Mouse (Mus musculus) stomach, embryonic 16.5 days (tissue): ENCODE results near the gene Zfp771. TPM values are rescaled to one million over a fixed set of nuclear protein-coding genes. Genes with fewer than 3 reads are reported as not detected.
A peak's percentile ranks its signal among the peaks of the same experiment; 100 is the strongest.

Source experiments
- ATAC-seq: fragments of 200-750 bp; cut with Nextera tagmentation; 2 replicates; pipeline ENCODE4 v1.8.0; 2017; ENCODE audit warnings: moderate number of reproducible peaks, moderate TSS enrichment; ENCODE audit not compliant: insufficient read depth, low FRiP score
- H3K27ac ChIP-seq: fragments of 300-500 bp; sonication (generic); 2 replicates; pipeline ENCODE4 v1.5.1; 2014; ENCODE audit warnings: low read length
- H3K27me3 ChIP-seq: fragments of 300-500 bp; sonication (generic); 2 replicates; pipeline ENCODE4 v1.6.1; 2014; ENCODE audit warnings: low read length, control low read depth, mixed read lengths; ENCODE audit not compliant: control insufficient read depth, insufficient read depth
- H3K36me3 ChIP-seq: fragments of 300-500 bp; sonication (generic); 2 replicates; pipeline ENCODE4 v1.6.1; 2014; ENCODE audit warnings: low read length; ENCODE audit not compliant: control insufficient read depth, insufficient read depth
- H3K4me1 ChIP-seq: fragments of 300-500 bp; sonication (generic); 2 replicates; pipeline ENCODE4 v1.6.1; 2014; ENCODE audit warnings: low read length, control low read depth, mixed read lengths; ENCODE audit not compliant: control insufficient read depth, insufficient read depth
- H3K4me2 ChIP-seq: fragments of 300-500 bp; sonication (generic); 2 replicates; pipeline ENCODE4 v1.6.1; 2014; ENCODE audit warnings: low read depth, low read length, mixed read lengths
- H3K4me3 ChIP-seq: fragments of 300-500 bp; sonication (generic); replicated peaks from 2 replicates; pipeline ENCODE4 v1.5.1; 2014; ENCODE audit warnings: mild to moderate bottlenecking, low read length
- H3K9ac ChIP-seq: fragments of 300-500 bp; sonication (generic); 2 replicates; pipeline ENCODE4 v1.6.1; 2014; ENCODE audit warnings: low read length
- H3K9me3 ChIP-seq: fragments of 300-500 bp; sonication (generic); replicated peaks from 2 replicates; pipeline ENCODE4 v1.6.1; 2016; ENCODE audit warnings: low read length, control low read depth; ENCODE audit not compliant: control insufficient read depth
- whole genome bisulfite sequencing: fragments of 180-500 bp; shearing (Covaris S2); extraction: QIAGEN DNeasy Blood & Tissue Kit; methylation state at CpG from one replicate; pipeline ENCODE4 v1.1.7; 2014; 5-methylcytosine and 5-hydroxymethylcytosine counted together
- polyA plus RNA-seq: library from polyadenylated mRNA; unstranded; fragments of >200 nt; fragmentation: Nextera tagmentation; extraction: Ambion mirVana; gene quantifications from 2 replicates; pipeline ENCODE4 v1.2.1, GENCODE M21; 2015

The Zfp771 gene
- polyA plus RNA-seq, 1 experiment from 2014 or later = 37.8 TPM

GRCm38 (mm10) chr7:127225147-127225995 is 18.7 kb upstream of the Zfp771 start:
- no peak for ATAC-seq
- Histone ChIP-seq H3K9me3 (no peaks in the 10 kb centered on the region), H3K4me2 (no peak overlapping the region), H3K9ac (no peak overlapping the region), H3K27me3 (no peaks in the 10 kb centered on the region), H3K4me1 (peaks cover 4% of the 10 kb centered on the region; the same call in 1 of the 2 replicates), H3K4me3 (no peak overlapping the region), H3K36me3 (no peaks in the 10 kb centered on the region; the same call in 1 of the 2 replicates), H3K27ac (no peak overlapping the region)
- 81% methylated on average over 11 of the region's 11 CpGs for WGBS

DNA sequence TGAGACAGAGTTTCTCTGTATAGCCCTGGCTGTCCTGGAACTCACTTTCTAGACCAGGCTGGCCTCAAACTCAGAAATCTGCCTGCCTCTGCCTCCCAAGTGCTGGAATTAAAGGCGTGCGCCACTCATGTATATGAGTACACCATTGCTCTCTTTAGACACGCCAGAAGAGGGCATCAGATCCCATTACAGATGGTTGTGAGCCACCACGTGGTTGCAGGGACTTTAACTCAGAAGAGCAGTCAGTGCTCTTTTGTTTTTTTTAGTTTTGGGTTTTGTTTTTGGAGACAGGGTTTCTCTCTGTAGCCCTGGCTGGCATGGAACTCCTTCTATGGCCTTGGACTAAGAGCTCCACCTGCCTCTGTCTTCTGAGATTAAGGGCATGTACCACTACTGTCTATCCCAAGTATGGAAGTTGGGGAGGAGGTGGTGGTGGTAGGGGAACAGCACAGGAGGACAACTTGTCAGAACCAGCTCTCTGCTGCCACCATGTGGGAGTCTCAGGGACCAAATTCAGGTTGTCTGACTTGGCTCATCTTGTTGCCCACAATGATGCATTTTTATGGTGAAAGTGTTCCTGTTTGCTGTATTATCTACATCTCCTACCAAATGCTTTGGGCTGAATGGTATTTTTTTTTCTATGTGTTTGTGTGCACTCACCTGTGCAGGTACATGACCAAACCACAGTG is 15.3 kb upstream of the Zfp771 start:
- Histone ChIP-seq H3K4me1 (peaks cover 17% of the 10 kb centered on the region), H3K9ac (no peak overlapping the region), H3K36me3 (no peaks in the 10 kb centered on the region; the same call in 1 of the 2 replicates), H3K27me3 (no peaks in the 10 kb centered on the region), H3K27ac (no peak overlapping the region), H3K9me3 (no peaks in the 10 kb centered on the region), H3K4me3 (no peak overlapping the region), H3K4me2 (no peak overlapping the region)
- WGBS = 64% methylated on average over 4 of the region's 4 CpGs
- no peak for ATAC-seq

DNA sequence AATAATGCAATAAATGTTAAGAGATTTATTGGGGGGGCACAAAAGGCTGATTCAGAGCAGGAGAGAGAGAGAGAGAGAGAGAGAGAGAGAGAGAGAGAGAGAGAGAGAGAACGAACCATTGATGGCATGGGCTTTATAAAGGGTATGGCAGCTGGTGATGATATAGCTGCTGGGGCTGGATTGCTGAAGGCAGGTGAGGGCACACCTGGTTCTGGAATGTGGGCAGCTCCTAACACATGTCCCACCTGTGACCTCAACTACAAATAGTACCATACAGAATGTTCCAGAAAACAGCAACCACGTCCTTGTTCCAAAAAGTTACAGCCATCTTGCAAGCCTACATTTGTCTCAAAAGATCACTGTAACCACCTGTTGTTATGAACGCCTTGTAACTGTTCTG is 12.7 kb upstream of the Zfp771 start:
- Histone ChIP-seq H3K4me3 (peak overlapping the region; percentile 89), H3K36me3 (peaks cover 15% of the 10 kb centered on the region), H3K27ac (peak overlapping the region; percentile 96; the same call in 1 of the 2 replicates), H3K27me3 (no peaks in the 10 kb centered on the region), H3K4me1 (peaks cover 17% of the 10 kb centered on the region), H3K9me3 (no peaks in the 10 kb centered on the region), H3K9ac (peak overlapping the region; percentile 94), H3K4me2 (peak overlapping the region; percentile 75)
- no peak for ATAC-seq
- WGBS = 53% methylated on average over 3 of the region's 3 CpGs

DNA sequence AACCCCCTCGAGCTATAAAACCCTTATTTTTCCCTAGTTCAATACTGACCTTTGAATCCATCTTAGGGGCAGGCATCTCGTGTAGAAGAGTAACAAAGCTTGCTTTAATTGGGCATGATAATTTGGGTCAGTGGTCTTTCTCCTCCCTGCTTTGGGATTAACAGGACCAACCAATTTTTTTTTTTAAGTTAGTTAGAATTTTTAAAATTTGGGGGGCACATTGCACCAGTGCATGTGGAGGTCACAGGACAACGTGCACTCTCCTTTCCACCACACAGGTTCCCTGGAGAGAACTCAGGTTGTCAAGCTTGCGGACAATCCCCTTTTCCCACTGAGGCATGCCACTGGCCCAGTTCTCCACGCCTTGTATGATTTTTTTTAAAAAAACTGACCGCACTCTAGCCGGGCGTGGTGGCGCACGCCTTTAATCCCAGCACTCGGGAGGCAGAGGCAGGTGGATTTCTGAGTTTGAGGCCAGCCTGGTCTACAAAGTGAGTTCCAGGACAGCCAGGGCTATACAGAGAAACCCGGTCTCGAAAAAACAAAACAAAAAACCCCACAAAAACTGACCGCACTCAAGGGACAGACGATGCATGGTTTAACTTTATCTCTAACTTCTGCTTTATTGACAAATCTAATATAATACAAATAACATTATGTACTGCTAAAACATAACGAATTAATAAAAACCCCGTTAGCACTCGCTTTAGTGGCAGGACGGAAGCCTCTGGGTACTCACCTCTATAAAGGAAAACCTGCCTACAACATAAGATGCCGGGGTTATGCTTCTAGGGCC is 12.1 kb upstream of the Zfp771 start:
- H3K27me3 ChIP-seq = no peaks in the 10 kb centered on the region
- ATAC-seq = no peak
- peak overlapping the region; percentile 94 for H3K9ac ChIP-seq
- peaks cover 21% of the 10 kb centered on the region for H3K36me3 ChIP-seq
- 4% methylated on average over 20 of the region's 20 CpGs for whole genome bisulfite sequencing
- peak overlapping the region; percentile 89 for H3K4me3 ChIP-seq
- H3K4me2 ChIP-seq = peak overlapping the region; percentile 75
- H3K4me1 ChIP-seq = peaks cover 17% of the 10 kb centered on the region
- peak overlapping the region; percentile 96 for H3K27ac ChIP-seq
- H3K9me3 ChIP-seq = no peaks in the 10 kb centered on the region

DNA sequence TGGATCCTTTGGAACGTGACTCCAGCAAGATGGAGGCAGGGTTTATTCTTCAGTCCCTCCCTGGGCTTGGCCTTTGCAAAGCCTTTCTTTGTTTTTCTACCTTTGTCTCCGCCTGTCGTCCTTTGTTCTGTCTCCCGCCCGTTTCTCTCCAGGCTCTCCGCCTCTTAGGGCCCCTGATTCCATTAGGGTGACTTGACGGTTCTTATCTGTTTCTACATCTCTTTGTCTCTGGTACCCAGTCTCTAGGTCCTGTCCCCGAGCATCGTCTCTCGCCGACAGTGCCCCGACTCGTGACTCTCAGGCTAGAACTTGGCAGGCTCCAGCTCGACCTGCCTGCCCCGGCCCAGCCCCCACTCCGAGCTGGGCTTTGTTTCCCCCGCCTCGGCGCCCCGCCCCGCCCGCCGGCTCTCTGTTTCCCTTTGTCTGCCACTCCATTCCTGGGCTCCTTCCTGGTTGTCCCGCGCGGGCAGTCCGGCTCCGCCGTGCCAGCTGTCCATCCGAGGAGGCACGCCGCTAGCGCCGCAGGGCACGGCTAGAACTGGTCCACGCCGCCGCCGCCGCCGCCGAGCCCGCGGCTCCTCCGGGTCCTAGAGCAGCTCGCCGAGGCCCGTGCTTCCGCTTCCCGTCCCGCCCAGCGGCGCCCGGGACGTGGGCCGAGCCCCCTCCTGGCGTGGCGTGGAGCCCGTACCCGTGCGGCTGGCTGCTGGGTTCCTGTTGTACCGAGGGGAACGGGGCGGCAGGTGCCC is 11.3 kb upstream of the Zfp771 start, which contains the start of the genes Zfp553 and Sept1:
TSS of gene Zfp553 (plus strand) at position 440 of the 746 bp plus-strand sequence.
TSS of gene Sept1 (minus strand) at position 509 of the 746 bp plus-strand sequence.
- H3K27ac ChIP-seq = peak within 1 kb of the TSS; percentile 96
- under 1% methylated on average over 64 of the region's 64 CpGs for WGBS
- H3K4me2 ChIP-seq = peak within 1 kb of the TSS; percentile 75
- H3K27me3 ChIP-seq = no peaks in the 10 kb centered on the region
- peak within 1 kb of the TSS; percentile 89 for H3K4me3 ChIP-seq
- H3K4me1 ChIP-seq = peaks cover 17% of the 10 kb centered on the region
- no peaks in the 10 kb centered on the region for H3K9me3 ChIP-seq
- peaks cover 21% of the 10 kb centered on the region for H3K36me3 ChIP-seq
- ATAC-seq = peak; percentile 93
- peak within 1 kb of the TSS; percentile 94 for H3K9ac ChIP-seq

GRCm38 (mm10) chr7:127233368-127233749 is 10.7 kb upstream of the Zfp771 start:
- Histone ChIP-seq H3K4me2 (peak overlapping the region; percentile 66), H3K4me1 (peaks cover 17% of the 10 kb centered on the region), H3K4me3 (peak overlapping the region; percentile 89), H3K36me3 (peaks cover 21% of the 10 kb centered on the region), H3K27ac (peak overlapping the region; percentile 96), H3K9ac (peak overlapping the region; percentile 94), H3K9me3 (no peaks in the 10 kb centered on the region), H3K27me3 (no peaks in the 10 kb centered on the region)
- peak; percentile 22 for ATAC-seq
- 0% methylated on average over 27 of the region's 27 CpGs for WGBS

GRCm38 (mm10) chr7:127233765-127234164 is 10.3 kb upstream of the Zfp771 start:
- Histone ChIP-seq H3K9ac (peak overlapping the region; percentile 94), H3K4me3 (peak overlapping the region; percentile 89), H3K4me1 (peaks cover 17% of the 10 kb centered on the region), H3K36me3 (peaks cover 21% of the 10 kb centered on the region), H3K27me3 (no peaks in the 10 kb centered on the region), H3K27ac (peak overlapping the region; percentile 96), H3K4me2 (peak overlapping the region; percentile 66), H3K9me3 (no peaks in the 10 kb centered on the region)
- ATAC-seq = no peak
- 2% methylated on average over 9 of the region's 9 CpGs for WGBS

GRCm38 (mm10) chr7:127234777-127235176 is 9.3 kb upstream of the Zfp771 start:
- H3K4me2 ChIP-seq = no peak overlapping the region
- H3K4me1 ChIP-seq = peaks cover 17% of the 10 kb centered on the region
- no peak for ATAC-seq
- 98% methylated on average over 2 of the region's 2 CpGs for WGBS
- H3K4me3 ChIP-seq = no peak overlapping the region
- H3K9me3 ChIP-seq = no peaks in the 10 kb centered on the region
- H3K27ac ChIP-seq = no peak overlapping the region
- no peaks in the 10 kb centered on the region for H3K27me3 ChIP-seq
- H3K9ac ChIP-seq = no peak overlapping the region
- peaks cover 21% of the 10 kb centered on the region for H3K36me3 ChIP-seq
